Mouse (Mus musculus): ENCODE results near the gene Zfyve19.

- TF ChIP-seq CHD2 (IDR thresholded peaks at IDR 0.05; ENCODE audit: low read length) (no peak), POLR2AphosphoS2 (IDR thresholded peaks at IDR 0.05; ENCODE audit: low read length) (no peak), ZMIZ1 (IDR thresholded peaks at IDR 0.05; ENCODE audit: low read depth, low read length) (no peak), CTCF (IDR thresholded peaks at IDR 0.05 in 2 of 3, conservative IDR thresholded peaks at IDR 0.05 in 1 of 3; ENCODE audit: control insufficient read depth in 1 of 3, insufficient read depth in 1 of 3, low read depth in 2 of 3, low read length in 3 of 3, poor library complexity in 1 of 3, severe bottlenecking in 1 of 3) (no peak), POLR2A (IDR thresholded peaks at IDR 0.05; ENCODE audit: control insufficient read depth in 1 of 2, insufficient read depth in 1 of 2, low read depth in 1 of 2, low read length in 2 of 2, poor library complexity in 1 of 2) (no peak), MYB (IDR thresholded peaks at IDR 0.05; ENCODE audit: low read depth, low read length) (no peak), MAZ (IDR thresholded peaks at IDR 0.05; ENCODE audit: low read depth, low read length) (no peak), TCF12 (IDR thresholded peaks at IDR 0.05; ENCODE audit: low read depth, low read length) (no peak)
Measured at GRCm38 (mm10) chr2:119262978-119263377, 54.6 kb downstream of the Zfyve19 start.
